Mouse (Mus musculus) megakaryocyte, embryonic 14.5 days (primary cell): ENCODE measurements at regions not wholly inside any gene's neighbourhood (a gene's known extent, or its start where the extent isn't known, plus 50 kb on each side); places are given as distances from the start of the nearest gene placed in this dataset.

ENCODE experiments used
- FLI1 ChIP-seq: IDR thresholded peaks from 2 replicates; pipeline ENCODE4 v1.6.1; 2012; ENCODE audit warnings: low read length, inconsistent platforms, mixed read lengths
- GATA1 ChIP-seq: IDR thresholded peaks from 3 replicates; pipeline ENCODE4 v1.6.1; 2012; ENCODE audit warnings: mixed read lengths, low read length, inconsistent platforms, borderline replicate concordance

DNA sequence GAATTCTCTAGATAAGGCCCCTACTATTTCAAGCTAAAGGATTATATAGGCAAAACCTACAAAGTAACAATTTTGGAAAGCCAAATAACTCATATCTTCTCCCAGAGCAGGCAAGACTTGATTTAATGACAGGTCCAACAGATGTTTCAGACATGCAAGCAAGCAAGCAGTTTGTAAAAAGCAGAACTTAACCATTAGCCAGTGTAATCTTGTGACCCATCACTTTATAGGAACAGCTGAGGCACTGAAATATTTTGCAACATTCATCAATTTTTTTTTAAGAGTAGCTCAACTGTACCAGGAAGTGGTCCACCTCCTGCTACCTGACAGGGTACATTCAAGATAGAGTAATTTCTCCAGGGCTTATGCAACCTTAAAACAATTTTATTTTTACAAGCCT, 147.7 kb downstream of the Gm10715 start:
- TF ChIP-seq GATA1 (no peak), FLI1 (no peak)
